Mouse (Mus musculus): ENCODE measurements around the gene Anxa2. TPM values are rescaled to one million over a fixed set of nuclear protein-coding genes. Genes with fewer than 3 reads are reported as not detected.

Anxa2 gene
- 390 and 445 TPM in 2 replicates for total RNA-seq (2021)
- long read RNA-seq, transcript Anxa2-201 (13 exons, 1,447 nt) = major isoform, 628 of 677 reads
- long read RNA-seq, partial matches to known transcripts = 17 of 677 reads
- long read RNA-seq, other reads (novel, unspliced or antisense) = 29 of 677 reads

DNA sequence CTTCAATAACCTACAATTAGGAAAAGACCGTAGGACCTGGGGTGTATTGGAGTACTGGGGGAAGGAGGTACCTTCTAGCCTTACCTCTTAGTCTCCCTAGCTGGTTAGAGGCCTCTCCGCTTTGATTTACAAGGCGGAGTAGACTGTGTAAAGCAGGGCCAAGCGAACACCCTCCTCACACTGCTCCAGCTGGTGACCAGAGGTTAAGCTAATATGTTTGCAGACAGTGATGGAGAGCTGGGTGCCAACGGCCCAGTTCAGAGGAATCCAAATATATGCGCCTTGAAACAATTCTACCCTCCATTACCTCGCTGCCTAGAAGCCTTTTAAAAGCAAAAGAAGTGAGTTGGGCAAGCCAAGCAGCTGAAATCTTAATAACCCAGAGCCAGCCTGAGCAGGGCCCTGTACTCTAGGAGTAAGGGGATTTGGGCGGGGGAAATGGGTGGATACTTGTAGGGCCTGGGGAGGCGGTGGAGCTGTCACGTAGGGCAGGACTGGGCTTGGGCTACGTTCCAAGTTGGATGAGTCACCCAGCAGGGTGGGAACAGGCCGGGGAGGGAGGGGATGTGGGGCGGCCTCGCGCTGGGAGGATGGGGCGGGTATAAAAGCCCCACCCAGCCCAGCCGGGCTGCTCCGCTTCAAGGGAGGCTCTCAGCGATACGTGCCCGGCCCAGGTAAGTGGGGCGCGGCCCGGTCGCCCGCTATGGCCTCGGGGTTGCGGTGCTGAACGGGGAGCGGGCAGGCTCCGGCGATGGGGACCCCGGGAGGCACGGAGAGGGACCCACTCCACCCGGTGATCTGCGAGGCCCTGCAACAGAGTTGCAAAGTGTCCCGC is at the start of gene Anxa2:
Gene Anxa2, plus strand, starts transcription at position 555 of the 835 bp plus-strand sequence.
- peak; percentile 99 for DNase-seq

DNA sequence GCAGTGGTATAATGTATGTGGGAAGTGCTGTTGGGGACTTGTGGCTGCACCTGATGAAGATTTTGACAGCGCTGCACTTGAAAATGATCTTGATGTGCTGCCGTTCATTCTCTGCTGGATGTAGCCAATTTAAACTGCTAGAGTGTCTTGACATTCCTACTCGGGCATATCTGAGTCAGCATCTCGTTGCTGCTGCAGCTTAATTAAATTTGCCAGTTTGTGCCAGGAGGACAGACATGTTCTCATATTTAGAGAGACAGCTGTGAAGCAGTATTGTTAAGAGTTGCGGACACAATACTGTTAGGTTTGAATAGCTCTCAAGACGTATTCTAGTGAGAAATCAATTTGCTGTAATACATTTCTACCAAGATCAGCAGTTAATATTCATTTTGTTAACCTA is 48.7 kb upstream of the Anxa2 start:
- no peak for DNase-seq

GRCm38 (mm10) chr9:69419476-69419875 is 33.9 kb upstream of the Anxa2 start:
- DNase-seq = no peak

- no peak for DNase-seq
Observed at GRCm38 (mm10) chr9:69430531-69430930, 22.9 kb upstream of the Anxa2 start.

GRCm38 (mm10) chr9:69431863-69432555 is 21.4 kb upstream of the Anxa2 start:
- no peak for DNase-seq

DNA sequence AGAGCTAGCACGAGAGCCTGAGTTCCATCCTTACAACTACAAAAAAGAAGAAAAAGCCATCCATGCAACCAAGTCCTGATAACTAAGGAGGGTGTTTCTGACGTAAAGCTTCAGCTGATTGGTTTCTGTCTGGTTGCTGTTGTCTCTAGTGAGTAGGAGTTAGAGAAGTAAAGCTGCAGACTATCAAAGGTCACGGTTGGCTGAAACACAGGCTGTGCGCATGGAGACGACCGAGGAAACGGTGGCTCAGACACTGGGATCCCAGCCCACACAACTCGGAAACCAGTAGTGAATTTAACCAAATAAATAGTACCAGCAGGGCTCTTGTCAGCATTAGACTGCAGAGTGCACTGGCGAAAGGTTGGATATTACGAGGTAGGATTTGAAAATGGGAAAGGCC is 18.2 kb upstream of the Anxa2 start:
- DNase-seq = no peak

GRCm38 (mm10) chr9:69435662-69436061 is 17.8 kb upstream of the Anxa2 start:
- no peak for DNase-seq

- DNase-seq = no peak
Observed at GRCm38 (mm10) chr9:69439805-69440357, 13.5 kb upstream of the Anxa2 start.

DNA sequence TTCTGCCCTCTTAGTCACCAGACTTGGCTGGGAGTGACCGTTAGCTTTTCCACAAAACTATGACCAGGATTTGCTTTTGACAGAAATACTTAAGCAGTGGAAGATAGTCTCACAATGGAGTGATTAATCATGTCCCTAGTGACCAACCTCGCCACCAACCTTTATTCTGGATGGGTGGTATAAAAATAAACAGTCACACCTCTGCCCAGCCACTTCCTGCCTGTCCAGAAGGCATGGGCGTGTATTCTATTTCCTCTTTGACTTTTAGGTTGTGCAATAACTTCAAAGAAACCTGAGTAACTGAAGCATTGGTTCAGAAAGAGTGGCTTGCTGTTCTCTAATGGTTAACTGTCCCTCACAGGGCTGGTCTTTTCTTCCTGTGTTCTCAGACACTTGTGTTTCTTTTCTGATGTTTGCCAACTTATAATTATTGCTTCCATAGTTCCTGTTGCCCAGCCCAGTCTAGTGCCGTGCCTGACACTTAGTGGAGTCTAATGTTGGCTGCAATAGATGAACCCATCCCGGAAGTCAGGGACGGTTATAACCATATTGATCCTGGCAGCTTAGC is 10.9 kb upstream of the Anxa2 start:
- DNase-seq = no peak

DNA sequence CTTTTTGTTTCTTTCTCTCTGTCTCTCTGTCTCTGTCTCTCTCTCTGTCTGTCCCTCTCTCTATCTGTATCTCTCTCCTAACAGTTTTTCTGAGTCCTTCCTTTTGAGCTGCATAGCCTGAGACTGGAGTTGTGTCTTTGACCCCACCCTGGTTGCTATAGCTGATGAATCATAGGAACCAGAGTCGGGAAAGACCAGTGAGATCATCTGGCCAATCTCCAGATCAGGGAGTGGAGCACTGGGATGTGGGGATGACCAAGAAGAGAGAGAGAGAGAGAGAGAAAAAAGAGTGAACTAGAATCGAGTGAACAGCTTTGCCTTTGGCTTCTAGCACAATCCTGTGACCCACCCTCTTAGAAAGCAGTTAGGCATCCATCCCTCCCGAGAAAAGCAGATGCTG is 10.2 kb upstream of the Anxa2 start:
- no peak for DNase-seq

- no peak for DNase-seq
Observed at GRCm38 (mm10) chr9:69448801-69449200, 4.6 kb upstream of the Anxa2 start.

DNA sequence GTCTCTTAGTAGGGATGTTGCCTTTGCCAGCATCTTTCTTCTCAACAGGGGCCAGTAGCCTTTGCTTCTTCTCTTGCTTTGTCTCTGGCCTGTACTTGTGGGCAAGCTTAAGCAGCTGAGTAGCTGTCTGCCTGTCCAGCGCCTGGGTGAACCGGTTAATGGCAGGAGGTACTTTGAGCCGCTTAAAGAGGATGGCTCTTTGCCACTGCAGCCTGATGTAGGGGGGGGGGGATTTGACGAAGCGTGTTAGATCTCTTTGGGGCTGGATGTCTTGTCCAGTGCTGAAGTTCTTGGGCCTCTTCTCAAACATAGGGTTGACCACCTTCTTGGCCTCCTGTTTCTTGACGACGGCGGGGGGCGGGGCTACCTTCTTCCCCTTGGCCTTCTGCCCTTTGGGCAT is 2.8 kb upstream of the Anxa2 start:
- DNase-seq = no peak

DNA sequence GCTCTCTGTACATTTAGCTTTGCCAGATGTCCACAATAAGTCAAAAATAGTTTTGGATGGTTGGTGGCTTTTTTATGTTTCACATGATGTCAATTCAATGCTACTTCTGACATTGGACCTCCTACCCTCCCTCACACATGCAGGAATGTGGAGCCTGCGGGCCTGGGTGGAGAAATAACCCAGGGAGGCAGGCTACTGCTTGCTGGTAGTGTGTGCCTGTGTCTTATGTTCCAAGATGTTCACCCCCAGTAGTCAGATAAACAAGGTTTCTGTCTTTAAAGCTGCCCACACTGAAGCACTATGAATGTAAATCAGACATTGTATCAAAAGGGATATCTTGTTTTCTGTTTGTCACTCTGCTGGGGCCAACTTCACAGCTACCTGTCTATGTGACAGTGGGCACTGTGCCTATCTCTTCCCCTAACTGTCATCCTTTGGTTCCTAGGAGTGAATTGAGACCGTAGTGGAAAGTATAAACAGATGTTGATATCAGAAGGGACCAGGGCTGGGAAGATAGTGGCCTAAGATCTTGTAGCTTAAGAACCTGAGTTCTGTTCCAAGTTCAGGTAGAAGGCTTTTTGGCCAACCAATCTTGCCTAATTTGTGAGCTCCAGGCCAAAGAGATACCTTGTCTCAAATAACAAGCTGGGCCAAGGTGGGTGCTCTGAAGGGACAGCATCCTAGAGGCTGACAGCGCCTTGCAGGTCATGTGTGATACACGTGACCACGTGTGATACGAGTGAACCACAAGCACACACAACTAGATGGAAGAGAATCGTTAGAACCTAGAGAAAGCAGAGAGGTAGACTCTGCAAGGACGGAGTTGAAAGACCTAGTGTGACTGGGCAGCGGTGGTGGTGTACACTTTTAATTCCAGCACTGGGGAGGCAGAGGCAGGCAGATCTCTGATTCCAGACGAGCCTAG is 1.3 kb upstream of the Anxa2 start:
- DNase-seq = no peak

- DNase-seq = peak; percentile 44
Observed at GRCm38 (mm10) chr9:69453901-69454666, 664 bp downstream of the Anxa2 start.

- DNase-seq = no peak
Observed at GRCm38 (mm10) chr9:69454691-69455090, 1.3 kb downstream of the Anxa2 start.

GRCm38 (mm10) chr9:69455391-69455790 is 2.0 kb downstream of the Anxa2 start:
- no peak for DNase-seq

DNA sequence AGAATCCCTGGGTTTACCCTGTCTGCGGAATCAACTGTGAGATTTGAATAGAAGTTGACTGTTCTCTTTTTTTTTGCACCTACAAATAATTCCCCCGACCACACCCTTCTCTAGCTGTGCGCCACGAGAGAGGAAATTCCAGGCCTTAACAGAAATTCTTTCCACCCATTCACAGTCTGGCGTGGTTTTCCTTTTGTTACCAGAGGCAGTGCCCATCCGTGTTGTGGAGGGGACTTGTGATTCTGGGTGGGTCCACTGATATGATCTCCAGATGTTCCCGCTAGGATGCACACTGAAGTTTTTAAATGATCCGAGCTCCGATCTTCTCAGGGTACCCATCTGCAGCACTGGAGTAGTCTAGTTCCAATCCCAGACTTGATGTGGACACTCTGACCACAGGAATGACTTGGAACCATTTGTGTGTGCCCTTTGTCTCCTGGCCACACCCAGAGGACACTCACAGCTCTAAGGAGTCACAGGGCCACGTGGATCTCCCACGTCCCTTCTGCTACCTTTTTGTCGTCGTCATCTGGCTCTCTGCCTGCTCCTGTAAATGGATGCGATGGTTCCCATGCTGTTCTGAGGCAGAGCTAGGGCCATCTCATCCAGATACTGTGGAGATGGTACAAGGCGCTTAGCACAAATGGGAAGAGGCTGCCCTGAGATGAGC is 3.1 kb downstream of the Anxa2 start:
- no peak for DNase-seq

DNA sequence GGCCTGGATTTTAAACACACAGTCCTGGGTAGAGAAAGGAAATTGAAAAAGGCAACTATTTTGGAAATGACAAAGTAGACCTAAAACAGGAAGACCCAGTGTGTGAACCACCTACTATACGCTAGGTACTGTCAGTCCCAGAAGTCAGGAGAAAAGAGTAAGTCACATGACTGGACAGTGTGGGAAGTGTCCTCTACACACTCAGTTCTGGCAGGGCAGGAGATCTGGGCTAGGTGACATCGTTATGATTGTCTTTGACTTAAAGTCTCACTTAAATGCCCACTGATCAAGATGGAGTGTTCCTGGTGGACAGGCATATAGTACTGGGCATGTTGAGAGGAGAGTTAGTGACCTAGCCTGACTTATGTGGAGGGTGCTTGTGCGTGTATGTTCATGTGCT is 3.7 kb downstream of the Anxa2 start:
- DNase-seq = no peak

GRCm38 (mm10) chr9:69457747-69458625 is 4.6 kb downstream of the Anxa2 start:
- DNase-seq = peak; percentile 84

All from adrenal gland, postnatal 25 days (tissue).